Mouse (Mus musculus): ENCODE data around the gene Tcp1. TPM values are rescaled to one million over a fixed set of nuclear protein-coding genes. Genes with fewer than 3 reads are reported as not detected.

Tcp1 gene
- 100 to 1,000 TPM; 172 to 203 TPM for polyA plus RNA-seq (2017; shearing (Covaris generic))

GRCm38 (mm10) chr17:12915488-12915880 lies at the start of gene Tcp1:
TSS of gene Tcp1 (plus strand) at chr17:12915701.

GRCm38 (mm10) chr17:12868043-12868442 lies 47.5 kb upstream of the Tcp1 start, which contains the start of gene Mas1:
TSS of gene Mas1 (minus strand) at chr17:12868143.

GRCm38 (mm10) chr17:12875734-12876133 lies 39.8 kb upstream of the Tcp1 start, which contains the start of gene Mrgprh:
TSS of gene Mrgprh (plus strand) at chr17:12876034.

GRCm38 (mm10) chr17:12909361-12910280 lies 5.9 kb upstream of the Tcp1 start, which contains the start of gene Pnldc1:
TSS of gene Pnldc1 (minus strand) at chr17:12910230.

GRCm38 (mm10) chr17:12915881-12916583 lies 531 bp downstream of the Tcp1 start, which contains the start of gene Mrpl18:
TSS of gene Mrpl18 (minus strand) at chr17:12916345.

GRCm38 (mm10) chr17:12940151-12940805 lies 24.8 kb downstream of the Tcp1 start, which contains the start of gene Acat3:
TSS of gene Acat3 (minus strand) at chr17:12940600.

GRCm38 (mm10) chr17:12960331-12960873 lies 44.9 kb downstream of the Tcp1 start, which contains the start of gene Acat2:
TSS of gene Acat2 (minus strand) at chr17:12960747.

Other genes with a start within 250 kb of the Tcp1 start
- not detected for gene Slc22a1, start 239.9 kb upstream of the Tcp1 start, polyA plus RNA-seq (2017; shearing (Covaris generic))
- gene Igf2r, start 146.0 kb upstream of the Tcp1 start, polyA plus RNA-seq (2017; shearing (Covaris generic)), result 10 to 100 TPM; 29.0 to 38.6 TPM
- gene Mas1, start 47.6 kb upstream of the Tcp1 start, polyA plus RNA-seq (2017; shearing (Covaris generic)), result under 1 TPM; 0.16 to 0.17 TPM
- under 1 TPM in 1 of 2 experiments, not detected in 1; 0.66 TPM for gene Mrgprh, start 39.7 kb upstream of the Tcp1 start, polyA plus RNA-seq (2017; shearing (Covaris generic))
- 1 to 10 TPM in 1 of 2 experiments, under 1 TPM in 1; 0.98 to 2.4 TPM for gene Pnldc1, start 5.5 kb upstream of the Tcp1 start, polyA plus RNA-seq (2017; shearing (Covaris generic))
- 100 to 1,000 TPM; 108 to 134 TPM for gene Mrpl18, start 644 bp downstream of the Tcp1 start, polyA plus RNA-seq (2017; shearing (Covaris generic))
- 1 to 10 TPM in 1 of 2 experiments, under 1 TPM in 1; 0.47 to 1.3 TPM for gene Acat3, start 24.9 kb downstream of the Tcp1 start, polyA plus RNA-seq (2017; shearing (Covaris generic))
- gene Acat2, start 45.0 kb downstream of the Tcp1 start, polyA plus RNA-seq (2017; shearing (Covaris generic)), result 10 to 100 TPM; 27.6 to 54.4 TPM
- gene Wtap, start 78.5 kb downstream of the Tcp1 start, polyA plus RNA-seq (2017; shearing (Covaris generic)), result 10 to 100 TPM; 70.8 to 89.0 TPM
- 100 to 1,000 TPM in 1 of 2 experiments, 10 to 100 TPM in 1; 99.0 to 110 TPM for gene Sod2, start 91.1 kb downstream of the Tcp1 start, polyA plus RNA-seq (2017; shearing (Covaris generic))
- not detected for gene Gpr31b, start 136.6 kb downstream of the Tcp1 start, polyA plus RNA-seq (2017; shearing (Covaris generic))
- under 1 TPM in 1 of 2 experiments, not detected in 1; 0.53 TPM for gene Tcp10b, start 145.4 kb downstream of the Tcp1 start, polyA plus RNA-seq (2017; shearing (Covaris generic))
- under 1 TPM in 1 of 2 experiments, not detected in 1; 0.73 TPM for gene Unc93a, start 216.1 kb downstream of the Tcp1 start, polyA plus RNA-seq (2017; shearing (Covaris generic))

All from inflammation-experienced regulatory T-cells (primary cell).